Mouse (Mus musculus) lung, postnatal 25 days (tissue): ENCODE results near the gene Tdg.
"Not testable (repeated sequence)": the region's sequence is repeated elsewhere in the genome, so short reads cannot be mapped to it uniquely, and the experiment has no call there.

Experiments
- DNase-seq: peaks from one replicate; pipeline ENCODE4 v3.0.0; 2022; ENCODE audit warnings: low spot score

The Tdg gene

DNA sequence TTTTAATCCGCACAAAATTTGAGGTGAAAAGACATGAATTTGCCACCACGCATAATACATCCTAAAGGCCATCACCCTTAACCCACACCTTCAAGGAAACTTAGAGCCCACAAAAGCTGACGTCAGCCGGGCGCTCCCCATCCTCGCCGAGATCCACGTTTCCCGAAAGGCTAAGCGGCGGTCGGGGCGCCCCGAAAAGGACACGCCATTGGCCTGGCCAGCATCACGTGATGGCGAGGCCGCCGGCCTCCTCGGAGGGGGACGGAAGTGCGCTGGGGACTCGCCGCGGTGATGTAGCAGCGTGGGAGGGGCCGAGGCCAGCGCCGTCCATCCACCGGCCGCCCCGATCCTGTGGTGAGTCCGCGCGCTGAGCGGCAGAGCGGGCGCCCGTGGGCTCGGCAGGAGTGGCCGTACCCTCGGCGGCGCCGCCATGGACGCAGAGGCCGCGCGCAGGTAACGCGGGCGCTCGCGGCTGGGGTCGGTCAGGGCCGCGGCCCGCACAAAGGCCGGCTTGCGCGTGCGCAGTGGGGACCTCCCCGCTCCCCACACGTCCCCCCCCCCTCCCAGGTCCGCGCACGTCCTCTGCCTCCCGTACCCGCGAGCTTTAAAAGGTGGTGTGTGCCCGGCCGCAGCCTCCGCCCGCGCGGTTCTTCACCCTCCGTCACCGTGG is at the start of gene Tdg:
Gene Tdg, plus strand, starts transcription at position 243 of the 670 bp plus-strand sequence.
- DNase-seq, result peak; percentile 94

DNA sequence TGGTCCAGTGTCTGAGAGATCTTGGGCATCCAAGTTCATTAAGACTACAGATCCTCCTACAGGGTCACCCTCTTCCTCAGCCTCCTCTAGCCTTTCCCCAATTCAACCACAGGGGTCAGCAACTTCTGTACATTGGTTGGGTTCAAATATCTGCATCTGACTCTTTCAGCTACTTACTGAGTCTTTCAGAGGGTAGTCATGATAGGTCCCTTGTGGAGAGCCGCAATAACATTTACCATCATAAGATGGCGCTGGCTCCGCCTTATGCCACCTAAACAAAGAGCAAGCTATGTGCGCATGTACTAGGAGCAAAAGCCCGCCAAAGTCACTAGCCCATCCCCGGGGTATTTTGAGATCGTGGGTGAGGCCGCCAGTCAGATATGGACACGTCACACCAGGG is 40.0 kb upstream of the Tdg start:
- not testable (repeated sequence) for DNase-seq

DNA sequence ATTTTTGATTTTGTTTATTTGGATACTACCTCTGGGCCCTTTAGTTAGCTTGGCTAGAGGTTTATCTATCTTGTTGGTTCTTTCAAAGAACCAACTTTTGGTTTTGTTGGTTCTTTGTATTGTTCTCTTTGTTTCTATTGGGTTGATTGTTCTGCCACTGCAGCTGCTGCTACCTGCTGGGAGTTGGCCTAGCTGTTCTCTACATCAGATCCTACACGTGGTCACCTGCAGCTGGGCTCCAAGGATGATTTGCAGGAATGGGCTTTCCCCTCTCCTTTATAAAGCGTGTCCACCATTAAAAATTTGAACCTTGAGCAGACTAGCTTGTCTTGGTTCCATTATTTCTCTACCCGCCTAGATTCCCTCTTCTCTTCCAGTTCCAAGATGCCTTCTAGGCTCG is 35.2 kb upstream of the Tdg start:
- not testable (repeated sequence) for DNase-seq

DNA sequence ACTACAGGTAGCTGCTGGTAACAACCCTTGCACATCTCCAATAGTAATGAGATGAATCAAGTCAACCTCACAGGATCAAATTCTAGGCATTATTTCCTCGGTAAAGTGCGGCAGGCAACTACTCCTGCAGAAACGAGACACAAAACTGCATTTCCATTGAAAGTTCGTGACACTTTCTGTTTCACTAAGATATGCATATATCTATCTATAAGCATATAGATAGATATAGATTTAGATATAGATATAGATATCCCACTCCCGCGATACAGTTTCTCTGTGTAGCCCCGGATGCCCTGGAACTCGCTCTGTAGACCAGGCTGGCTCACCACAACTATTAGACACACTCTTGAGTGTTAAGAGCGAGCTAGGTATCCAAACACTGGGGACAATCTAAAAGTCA is 7.4 kb upstream of the Tdg start:
- DNase-seq, result no peak

DNA sequence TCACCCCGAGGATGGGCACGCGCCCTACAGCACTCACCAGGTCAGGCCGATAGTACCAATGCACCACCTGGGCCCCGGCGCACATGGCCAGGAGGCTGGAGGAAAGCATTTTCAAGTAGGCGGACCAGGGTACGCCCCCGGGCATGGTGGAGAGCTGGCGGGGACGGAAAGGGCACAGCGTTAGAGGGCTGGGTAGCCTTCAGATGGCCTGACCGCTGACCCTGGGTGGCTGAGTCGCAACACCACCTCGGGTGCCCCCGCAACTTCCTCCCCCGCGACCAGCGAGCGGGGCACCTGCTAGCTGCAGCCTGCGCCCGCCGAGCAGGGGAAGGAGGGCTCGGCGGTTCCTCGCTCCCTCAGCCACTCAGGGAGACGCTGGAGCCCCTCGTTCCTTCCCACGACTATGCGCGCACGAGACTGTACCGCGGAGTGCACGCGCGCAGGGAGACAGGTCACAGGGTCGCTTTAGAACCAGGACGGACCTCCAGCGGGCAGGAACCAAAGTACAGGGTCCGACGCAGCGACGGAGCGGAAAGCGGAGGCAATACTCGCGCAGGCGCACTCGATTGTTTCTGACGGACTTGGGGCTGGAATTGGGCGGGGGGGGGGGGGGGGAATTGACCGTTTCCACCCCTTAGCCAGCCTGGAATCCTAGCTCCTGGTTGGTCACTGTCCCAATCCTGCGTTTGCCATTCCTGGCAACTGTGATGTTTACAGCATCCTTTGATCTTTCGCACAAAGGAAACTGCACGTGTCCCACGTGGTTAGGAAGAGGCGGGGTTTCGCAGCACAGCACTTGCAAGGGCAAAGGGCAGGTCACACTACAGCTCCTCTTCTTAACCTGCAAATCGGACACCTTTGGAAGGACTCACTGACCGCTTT is 6.7 kb upstream of the Tdg start, which contains the start of gene 1190007I07Rik:
Gene 1190007I07Rik, minus strand, starts transcription at position 558 of the 882 bp plus-strand sequence.
- DNase-seq, result peak; percentile 90

DNA sequence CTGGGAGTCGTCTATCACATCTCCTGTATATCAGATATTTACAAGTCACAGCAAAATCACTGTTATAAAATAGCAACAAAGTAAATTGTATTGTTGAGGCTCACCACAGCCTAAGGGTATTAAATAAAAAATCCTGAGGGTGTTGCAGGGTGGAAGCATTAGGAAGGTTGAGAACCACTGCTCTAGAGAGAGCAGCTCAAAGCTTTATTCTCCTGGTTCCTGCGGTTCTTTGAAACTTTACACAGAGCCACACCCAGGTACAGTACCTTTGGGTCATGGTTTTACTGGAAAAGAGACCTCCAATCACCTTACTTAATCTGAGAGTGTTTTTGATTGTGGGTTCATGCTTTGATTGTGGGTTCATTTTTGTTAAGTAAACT is 6.1 kb upstream of the Tdg start:
- not testable (repeated sequence) for DNase-seq

DNA sequence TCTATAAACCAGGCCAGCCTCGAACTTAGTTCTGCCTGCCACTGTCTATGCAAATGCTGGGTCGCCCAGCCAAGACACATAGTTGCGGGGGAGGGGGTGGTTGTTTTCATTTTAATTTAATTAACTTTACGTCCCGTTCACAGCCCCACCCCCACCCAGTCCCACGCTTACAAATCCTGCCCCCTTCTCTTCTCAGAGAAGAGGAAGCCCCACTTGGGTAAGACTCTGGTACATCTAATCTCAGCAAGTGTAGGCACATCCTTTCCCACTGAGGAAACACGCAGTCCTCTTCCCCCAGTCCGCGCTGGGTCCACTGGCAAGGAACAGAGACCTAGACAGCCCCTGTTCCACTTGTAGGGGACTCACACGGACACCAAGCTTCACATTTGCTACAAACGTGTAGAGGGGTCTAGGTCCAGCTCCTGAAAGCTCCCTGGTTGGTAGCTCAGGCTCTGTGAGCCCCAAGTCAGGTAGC is 480 bp upstream of the Tdg start:
- DNase-seq, result peak; percentile 12

DNA sequence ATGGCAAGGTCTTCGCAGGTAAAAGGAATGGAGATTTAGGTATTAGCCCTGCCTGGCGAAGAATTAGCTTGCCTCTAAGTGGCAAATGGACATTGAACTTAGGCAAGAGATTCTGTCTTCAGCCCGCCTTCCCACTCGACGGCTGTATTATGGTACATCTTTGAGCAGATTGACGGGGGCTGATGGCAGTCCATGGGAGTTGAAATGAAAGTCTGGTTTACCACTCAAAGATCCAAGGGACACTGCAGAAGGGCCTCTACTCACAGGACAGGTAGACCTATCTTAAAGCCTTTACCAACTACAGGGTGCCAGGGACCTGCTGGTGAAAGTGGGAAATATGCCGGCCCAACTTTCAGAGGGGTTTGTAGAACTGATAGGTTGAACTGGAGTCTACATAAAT is 869 bp downstream of the Tdg start:
- DNase-seq, result no peak

DNA sequence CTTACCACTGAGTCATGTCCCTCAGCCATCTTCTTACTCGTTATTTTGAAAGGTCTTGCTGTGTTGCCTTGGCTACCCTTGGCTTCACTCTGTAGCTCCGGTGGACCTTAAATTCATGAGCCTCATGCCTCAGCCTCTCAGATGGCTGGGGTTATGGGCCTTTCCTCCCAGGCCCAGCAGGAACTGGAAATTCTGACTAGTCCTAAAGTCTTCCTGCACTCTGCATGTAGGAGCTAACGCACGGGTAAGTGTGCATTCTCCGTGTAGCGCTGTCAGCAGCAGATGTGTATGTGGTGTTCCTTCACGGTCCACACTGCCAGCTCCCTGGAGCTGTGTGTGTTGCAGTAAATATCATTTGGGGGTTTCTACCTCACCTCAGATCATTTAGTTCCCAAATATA is 1.5 kb downstream of the Tdg start:
- no peak for DNase-seq

DNA sequence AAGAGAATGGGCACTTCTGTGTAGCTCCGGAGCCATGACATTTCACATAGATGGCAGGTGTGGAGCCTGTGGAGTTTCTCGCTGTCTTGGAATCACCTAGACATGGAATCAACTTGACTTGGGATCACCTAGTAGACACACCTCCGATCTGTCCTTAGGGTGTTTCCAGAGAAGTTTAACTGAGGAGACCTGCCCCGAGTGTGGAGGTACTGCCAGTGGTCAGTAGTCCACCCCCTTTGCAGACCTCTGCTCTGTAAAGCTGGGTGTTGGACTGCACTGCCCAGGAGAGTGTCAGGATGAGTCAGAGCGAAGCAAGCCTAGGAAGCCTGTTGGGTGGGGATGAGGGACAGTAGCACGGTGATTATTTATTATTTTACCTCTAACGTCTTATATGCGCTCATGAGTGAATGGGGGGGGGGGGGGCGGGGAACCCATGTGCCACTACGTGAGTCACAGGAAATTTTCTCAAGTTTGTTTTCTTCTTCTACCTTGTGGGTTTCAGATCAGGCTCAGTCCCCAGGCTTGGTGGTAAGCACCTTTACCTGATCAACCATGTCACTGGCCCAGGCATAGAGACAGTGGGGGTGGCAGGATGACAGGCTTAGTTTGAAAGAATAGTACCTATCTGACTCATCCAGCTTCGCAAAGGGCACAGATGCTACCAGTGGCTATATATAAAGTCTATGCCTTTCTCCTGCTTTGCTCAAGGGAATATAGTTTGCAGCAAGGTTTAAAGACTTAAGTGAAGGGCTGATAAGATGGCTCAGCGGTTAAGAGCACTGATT is 3.1 kb downstream of the Tdg start:
- DNase-seq, result no peak

DNA sequence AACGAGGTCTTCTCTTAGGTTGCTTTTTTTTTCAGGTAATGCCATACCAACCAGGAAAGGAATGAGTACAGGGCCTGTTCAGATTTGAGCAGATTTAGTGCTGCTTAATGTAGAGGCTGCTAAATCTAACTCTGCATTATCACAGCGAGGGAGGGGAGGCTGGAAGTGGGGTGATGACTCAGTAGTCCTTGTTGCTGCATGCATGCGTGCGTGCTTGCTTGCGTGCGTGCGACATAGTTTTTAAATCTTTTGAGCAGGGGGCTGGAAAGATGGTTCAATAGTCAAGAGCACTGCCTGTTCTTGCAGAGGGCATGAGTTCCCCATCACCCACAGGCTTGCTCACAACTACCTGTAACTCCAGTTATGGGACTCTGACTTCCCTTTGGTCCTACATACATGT is 4.7 kb downstream of the Tdg start:
- no peak for DNase-seq

DNA sequence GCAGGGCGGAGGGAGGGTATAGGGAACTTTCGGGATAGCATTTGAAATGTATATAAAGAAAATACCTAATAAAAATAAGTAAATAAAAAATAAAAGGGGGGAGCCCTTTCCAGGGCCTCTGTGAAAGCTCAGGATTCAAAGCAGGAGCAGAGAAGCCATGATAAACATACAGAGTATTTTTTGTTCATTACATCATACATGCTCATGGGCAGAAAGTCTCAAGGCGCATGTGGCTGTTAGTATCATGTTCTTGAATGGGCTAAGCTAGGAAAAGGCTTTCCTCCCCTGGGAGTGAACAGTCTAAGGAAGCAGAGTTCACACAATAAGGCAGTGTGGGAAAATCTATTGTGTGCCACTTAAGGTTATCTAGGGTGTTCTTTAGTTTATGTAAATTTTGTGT is 6.7 kb downstream of the Tdg start:
- no peak for DNase-seq

DNA sequence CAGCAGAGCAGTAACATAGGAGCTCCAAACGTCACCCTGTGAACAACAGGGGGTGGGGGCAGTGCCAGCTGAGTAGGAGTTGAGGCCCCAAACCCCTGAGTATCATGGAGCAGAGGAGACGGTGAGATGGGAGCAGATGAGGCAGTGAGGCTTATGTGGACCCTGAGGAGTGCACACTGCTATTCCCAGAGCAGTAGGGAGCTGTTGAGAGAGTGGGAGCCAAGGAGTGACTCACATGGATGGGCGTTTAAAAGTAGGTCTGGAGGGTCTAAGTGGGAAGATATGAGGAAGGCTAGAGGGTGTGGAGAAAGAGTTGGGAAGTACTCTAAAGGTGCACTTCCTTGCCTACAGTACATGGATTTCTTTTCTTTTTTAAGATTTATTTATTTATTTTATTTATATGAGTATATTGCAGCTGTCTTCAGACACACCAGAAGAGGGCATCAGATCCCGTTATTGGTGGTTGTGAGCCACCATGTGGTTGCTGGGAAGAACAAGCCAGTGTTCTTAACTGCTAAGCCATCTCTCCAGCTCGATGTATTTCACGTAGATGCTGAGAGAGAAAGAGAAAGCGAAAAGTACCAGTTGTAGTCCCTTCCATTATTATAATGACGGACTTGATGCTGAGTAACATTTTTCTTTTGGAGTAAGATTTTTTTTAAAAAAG is 9.5 kb downstream of the Tdg start:
- DNase-seq, result no peak

DNA sequence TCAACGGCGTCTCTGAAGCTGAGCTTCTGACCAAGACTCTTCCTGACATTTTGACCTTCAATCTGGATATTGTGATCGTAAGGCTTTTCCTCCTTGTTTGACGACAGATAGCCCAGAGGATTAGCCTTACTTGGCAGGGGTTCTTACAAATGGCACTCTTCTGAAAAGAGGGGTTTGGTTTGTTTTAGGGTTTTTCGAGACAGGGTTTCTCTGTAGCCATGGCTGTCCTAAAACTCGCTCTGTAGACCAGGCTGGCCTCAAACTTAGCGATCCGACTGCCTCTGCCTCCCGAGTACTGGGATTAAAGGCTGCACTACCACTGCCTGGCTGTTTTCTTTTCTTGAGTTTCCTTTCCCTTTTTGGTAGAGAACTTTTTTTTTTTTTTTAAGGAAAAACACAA is 11.9 kb downstream of the Tdg start:
- no peak for DNase-seq

DNA sequence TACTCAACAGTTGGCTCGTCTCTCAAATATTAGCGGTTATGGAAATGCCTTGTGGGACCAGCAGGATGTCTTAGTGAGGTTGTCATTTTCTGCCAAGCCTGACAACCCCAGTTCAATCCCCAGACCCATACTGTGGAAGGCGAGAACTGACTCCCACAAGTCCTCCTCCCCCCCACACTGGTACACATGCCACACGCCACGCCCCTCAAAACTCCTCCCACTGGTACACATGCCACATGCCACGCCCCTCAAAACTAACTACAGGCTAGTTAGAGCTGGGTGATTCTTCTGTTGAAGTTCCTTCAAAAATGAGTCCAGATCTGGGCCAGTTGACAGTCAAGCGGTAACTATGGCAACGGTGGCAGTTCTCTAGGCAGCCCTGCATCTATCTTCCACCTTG is 16.5 kb downstream of the Tdg start:
- DNase-seq, result no peak

DNA sequence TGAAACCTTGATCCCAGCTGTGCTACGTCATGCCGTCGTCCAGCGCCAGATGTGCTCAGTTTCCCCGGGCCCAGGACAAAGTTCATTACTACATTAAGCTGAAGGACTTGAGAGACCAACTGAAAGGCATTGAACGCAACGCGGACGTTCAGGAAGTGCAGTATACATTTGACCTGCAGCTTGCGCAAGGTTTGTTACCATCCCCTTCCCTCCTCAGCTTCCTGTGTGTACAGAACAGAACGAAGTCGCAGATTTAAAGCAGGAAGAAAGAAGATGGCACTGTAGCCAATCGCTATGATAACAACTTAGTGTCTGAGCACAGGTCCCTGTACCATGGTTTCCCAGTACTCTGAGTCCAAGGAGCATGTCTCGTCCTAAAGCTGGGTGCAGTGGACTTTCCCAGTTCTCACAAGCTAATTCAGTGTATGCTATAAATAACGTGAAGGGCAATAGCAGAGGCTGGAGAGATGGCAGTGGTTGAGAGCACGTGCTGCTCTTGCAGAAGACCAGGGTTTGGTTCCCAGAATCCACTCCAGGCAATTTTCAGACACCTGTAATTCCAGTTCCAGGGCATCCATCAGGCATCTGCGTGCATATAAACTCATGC is 17.7 kb downstream of the Tdg start:
- no peak for DNase-seq

DNA sequence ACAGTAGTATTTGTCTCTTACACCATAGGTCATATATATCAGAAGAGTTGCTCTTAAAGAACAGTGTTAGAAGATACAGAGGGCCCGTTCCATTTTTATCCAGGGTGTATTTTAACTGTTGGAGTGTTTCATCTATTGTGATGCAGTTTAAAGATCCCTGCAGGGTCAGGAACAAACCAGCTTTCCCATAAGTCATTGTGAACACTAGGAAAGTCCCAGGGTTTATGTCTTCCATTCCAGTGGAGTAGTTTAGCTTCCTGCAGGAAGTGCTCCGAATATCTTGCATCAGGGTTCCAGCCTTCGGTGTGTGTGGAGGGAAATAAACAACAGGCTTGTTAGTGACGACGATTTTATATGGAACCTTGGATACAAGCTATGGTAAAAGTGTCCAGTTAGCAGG is 21.6 kb downstream of the Tdg start:
- DNase-seq, result no peak

DNA sequence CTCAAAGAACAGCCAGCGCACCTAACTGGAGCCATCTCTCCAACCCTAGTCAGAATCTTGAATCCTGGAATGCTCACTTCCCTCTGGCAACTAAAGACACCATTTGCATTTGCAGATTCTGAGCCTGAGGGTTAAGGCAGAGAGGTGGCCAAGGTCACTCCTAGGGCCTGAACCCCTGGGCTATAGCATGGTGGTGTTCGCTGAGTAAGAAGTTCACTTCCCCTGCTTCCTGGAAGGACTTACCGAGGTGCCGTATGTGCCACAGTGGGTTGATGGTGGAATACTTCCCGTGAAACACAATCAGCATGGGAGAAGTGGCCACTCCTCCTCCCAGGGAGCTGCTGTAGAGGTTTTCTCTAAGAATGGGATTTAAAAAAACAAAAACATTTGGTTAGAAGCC is 23.0 kb downstream of the Tdg start:
- DNase-seq, result no peak

DNA sequence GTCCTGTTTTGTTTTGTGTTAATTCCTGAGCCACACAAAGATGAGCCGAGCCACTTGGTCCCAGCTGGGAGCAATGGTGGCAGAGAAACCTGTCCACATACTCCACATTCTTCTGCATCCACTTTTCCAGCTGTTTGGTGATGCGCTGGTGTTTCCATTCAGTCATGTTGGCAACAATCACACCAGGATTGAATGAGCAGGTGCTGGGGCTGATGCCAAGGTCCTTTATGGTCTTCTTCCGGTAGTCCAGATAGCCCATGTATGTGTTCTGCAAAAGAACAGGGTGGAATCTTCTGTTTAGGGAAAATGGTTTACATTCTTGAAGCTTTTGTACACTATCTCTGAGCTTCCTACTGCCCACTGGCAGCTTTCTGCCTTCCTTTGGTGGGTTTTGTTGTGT is 25.0 kb downstream of the Tdg start:
- no peak for DNase-seq

DNA sequence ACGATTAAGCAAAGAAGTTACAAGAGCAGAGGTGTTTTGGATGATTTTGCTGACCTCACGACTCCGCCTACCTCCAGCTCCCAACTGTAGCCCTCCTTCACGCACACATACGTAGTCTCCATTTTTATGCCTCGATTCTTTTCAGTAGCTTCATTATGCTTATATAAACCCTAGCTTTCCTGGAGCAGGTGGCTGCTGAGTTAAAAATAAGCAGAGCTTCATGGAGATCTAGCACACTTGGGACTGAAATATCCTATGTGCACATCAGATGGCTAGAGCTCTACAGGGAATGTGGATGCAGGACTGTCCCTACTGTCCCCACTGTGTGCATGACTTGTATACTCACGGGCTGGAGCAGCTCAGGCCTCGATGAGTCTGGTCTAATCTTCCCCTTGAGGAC is 32.2 kb downstream of the Tdg start:
- no peak for DNase-seq

DNA sequence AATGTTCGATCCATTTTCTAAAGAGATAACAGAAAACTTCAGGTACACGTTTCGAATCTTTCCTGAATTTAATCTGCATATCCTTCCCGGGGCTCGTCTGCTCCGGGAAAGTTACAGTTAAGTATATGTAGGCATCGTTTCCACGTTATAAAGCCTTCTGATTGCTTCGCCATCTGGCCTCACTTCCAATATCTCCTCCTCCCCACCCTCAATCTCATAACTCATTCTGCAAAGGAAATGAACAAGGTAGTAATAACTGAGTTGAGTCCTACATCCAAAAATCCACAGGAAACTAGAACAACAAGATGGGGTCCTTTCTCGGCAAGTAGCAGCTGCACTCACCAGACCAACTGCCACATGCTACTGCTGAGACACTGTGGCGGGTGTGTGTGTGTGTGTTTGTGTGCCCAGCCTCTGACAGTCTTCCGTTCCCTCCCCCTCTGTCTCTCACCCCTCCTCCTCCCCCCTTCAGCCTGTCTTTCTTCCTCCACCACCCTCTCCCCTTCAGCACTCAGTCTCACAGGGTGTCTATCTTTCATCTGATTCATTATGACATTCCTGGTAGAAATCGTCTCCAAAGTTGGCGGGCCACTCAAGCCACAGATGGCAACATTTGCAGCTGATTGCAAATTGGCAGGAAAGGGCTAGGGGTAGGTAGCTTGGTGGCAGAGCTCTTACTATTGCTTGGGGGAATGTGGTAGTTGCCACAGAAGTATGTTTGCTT is 32.8 kb downstream of the Tdg start:
- DNase-seq, result no peak
